Mouse (Mus musculus): ENCODE measurements at regions not wholly inside any gene's neighbourhood (a gene's known extent, or its start where the extent isn't known, plus 50 kb on each side); places are given as distances from the start of the nearest gene placed in this dataset.
A peak's percentile ranks its signal among the peaks of the same experiment; 100 is the strongest.
"Not testable (repeated sequence)": the region's sequence is repeated elsewhere in the genome, so short reads cannot be mapped to it uniquely, and the experiment has no call there.

DNA sequence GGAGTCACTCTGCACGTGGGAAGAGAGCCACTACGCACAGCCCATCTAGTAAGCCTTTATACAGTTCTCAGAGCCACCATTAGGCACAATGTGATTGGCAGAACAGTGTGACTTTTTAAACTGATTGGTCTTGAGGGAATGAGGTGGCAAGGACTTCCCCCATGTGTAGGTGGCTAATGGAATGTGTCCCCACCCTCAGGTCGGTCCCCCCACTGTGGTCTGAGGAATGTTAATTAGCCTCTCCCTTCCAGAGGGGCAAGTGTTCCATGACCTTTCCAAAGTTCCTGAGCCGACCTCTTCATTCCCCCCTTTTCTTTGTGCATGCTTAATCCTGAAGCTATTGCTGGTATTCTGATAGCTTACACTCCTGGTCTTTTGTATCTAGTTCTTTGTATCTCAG lies 87.2 kb upstream of the Dars start:
- Histone ChIP-seq H3K9ac (no peak overlapping the region), H3K4me1 (replicated peaks) (no peaks in the 10 kb centered on the region), H3K9me3 (replicated peaks) (no peaks in the 10 kb centered on the region; the same call in 1 of the 2 replicates), H3K4me2 (no peak overlapping the region), H3K27ac (ENCODE audit: poor library complexity, severe bottlenecking) (no peak overlapping the region), H3K36me3 (no peaks in the 10 kb centered on the region), H3K4me3 (no peak overlapping the region), H3K27me3 (replicated peaks) (no peaks in the 10 kb centered on the region)
- WGBS = 59% methylated on average over 4 of the region's 4 CpGs
- no peak for ATAC-seq (ENCODE audit: insufficient number of reproducible peaks, low FRiP score)

GRCm38 (mm10) chr1:128498042-128498772 lies 81.0 kb upstream of the Dars start:
- ATAC-seq (ENCODE audit: insufficient number of reproducible peaks, low FRiP score) = no peak
- no peak overlapping the region for H3K4me3 ChIP-seq
- H3K9ac ChIP-seq = no peak overlapping the region
- no peak overlapping the region for H3K4me2 ChIP-seq
- no peaks in the 10 kb centered on the region for H3K9me3 ChIP-seq (replicated peaks)
- H3K4me1 ChIP-seq (replicated peaks) = no peaks in the 10 kb centered on the region
- H3K27ac ChIP-seq (ENCODE audit: poor library complexity, severe bottlenecking) = no peak overlapping the region
- 69% methylated on average over 9 of the region's 9 CpGs for WGBS
- no peaks in the 10 kb centered on the region for H3K27me3 ChIP-seq (replicated peaks)
- no peaks in the 10 kb centered on the region for H3K36me3 ChIP-seq

DNA sequence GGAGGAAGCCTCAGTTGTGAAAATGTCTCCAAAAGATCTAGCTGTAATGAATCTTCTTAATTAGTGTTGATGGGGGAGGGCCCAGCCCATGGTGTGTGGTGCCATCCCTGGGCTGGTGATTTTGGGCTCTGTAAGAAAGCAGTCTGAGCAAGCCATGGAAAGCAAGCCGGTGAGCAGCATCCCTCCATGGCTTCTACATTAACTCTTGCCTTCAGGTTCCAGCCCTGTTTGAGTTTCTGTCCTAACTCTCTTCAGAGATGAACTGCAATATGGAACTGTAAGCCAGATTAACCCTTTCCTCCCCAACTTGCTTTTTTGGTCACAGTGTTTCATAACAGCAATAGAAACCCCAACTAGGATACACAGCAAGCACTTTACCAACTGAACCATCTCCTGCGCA lies 75.1 kb upstream of the Dars start:
- H3K9me3 ChIP-seq (replicated peaks) = no peaks in the 10 kb centered on the region
- no peaks in the 10 kb centered on the region for H3K4me1 ChIP-seq (replicated peaks)
- ATAC-seq (ENCODE audit: insufficient number of reproducible peaks, low FRiP score) = no peak
- H3K9ac ChIP-seq = no peak overlapping the region
- no peak overlapping the region for H3K4me3 ChIP-seq
- H3K27me3 ChIP-seq (replicated peaks) = no peaks in the 10 kb centered on the region
- H3K27ac ChIP-seq (ENCODE audit: poor library complexity, severe bottlenecking) = no peak overlapping the region
- H3K4me2 ChIP-seq = no peak overlapping the region
- H3K36me3 ChIP-seq = no peaks in the 10 kb centered on the region
- 80% methylated on average over 2 of the region's 2 CpGs for WGBS

GRCm38 (mm10) chr1:128487181-128487580 lies 70.0 kb upstream of the Dars start:
- 70% methylated on average over 4 of the region's 4 CpGs for WGBS
- H3K27me3 ChIP-seq (replicated peaks); H3K4me3 ChIP-seq; H3K9me3 ChIP-seq (replicated peaks); H3K4me1 ChIP-seq (replicated peaks); ATAC-seq (ENCODE audit: insufficient number of reproducible peaks, low FRiP score); H3K36me3 ChIP-seq; H3K4me2 ChIP-seq; H3K27ac ChIP-seq (ENCODE audit: poor library complexity, severe bottlenecking); H3K9ac ChIP-seq: not testable (repeated sequence)

DNA sequence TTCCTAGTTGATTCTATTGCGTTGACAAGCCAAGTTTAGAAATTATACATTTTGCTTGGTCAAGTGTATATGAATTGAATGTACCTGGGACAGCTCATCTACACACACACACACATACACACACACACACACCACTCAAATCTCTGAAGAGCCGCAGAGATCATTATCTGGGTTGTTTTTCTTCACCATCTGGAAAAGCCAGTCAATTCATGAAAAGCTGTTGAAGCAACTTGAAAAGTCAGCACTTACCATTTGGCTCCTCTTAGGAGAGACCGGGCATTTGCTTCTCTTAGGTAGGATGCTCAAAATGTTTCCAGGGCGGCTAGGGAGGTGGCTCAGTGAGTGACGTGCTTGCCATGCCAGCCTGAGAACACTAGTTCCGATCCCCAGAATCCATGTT lies 61.2 kb upstream of the Dars start:
- H3K4me2 ChIP-seq = no peak overlapping the region
- H3K27ac ChIP-seq (ENCODE audit: poor library complexity, severe bottlenecking) = no peak overlapping the region
- no peaks in the 10 kb centered on the region for H3K27me3 ChIP-seq (replicated peaks)
- H3K4me1 ChIP-seq (replicated peaks) = no peaks in the 10 kb centered on the region
- H3K36me3 ChIP-seq = no peaks in the 10 kb centered on the region
- no peak overlapping the region for H3K9ac ChIP-seq
- no peaks in the 10 kb centered on the region for H3K9me3 ChIP-seq (replicated peaks)
- 68% methylated on average over 6 of the region's 6 CpGs for WGBS
- no peak for ATAC-seq (ENCODE audit: insufficient number of reproducible peaks, low FRiP score)
- H3K4me3 ChIP-seq = no peak overlapping the region

- no peak overlapping the region for H3K4me3 ChIP-seq
- no peak overlapping the region for H3K4me2 ChIP-seq
- H3K27ac ChIP-seq (ENCODE audit: poor library complexity, severe bottlenecking) = no peak overlapping the region
- WGBS = 75% methylated on average over 2 of the region's 2 CpGs
- H3K27me3 ChIP-seq (replicated peaks) = no peaks in the 10 kb centered on the region
- no peak overlapping the region for H3K9ac ChIP-seq
- ATAC-seq (ENCODE audit: insufficient number of reproducible peaks, low FRiP score) = no peak
- no peaks in the 10 kb centered on the region for H3K9me3 ChIP-seq (replicated peaks)
- peaks cover 4% of the 10 kb centered on the region; the same call in 1 of the 2 replicates for H3K4me1 ChIP-seq (replicated peaks)
- no peaks in the 10 kb centered on the region for H3K36me3 ChIP-seq
Measured at GRCm38 (mm10) chr1:128477653-128478052, 60.5 kb upstream of the Dars start.

GRCm38 (mm10) chr1:128472713-128473230 lies 55.6 kb upstream of the Dars start:
- Histone ChIP-seq H3K4me1 (replicated peaks) (peaks cover 13% of the 10 kb centered on the region), H3K4me3 (peak overlapping the region; percentile 37), H3K36me3 (no peaks in the 10 kb centered on the region), H3K9ac (no peak overlapping the region), H3K9me3 (replicated peaks) (no peaks in the 10 kb centered on the region), H3K4me2 (peak overlapping the region; percentile 78), H3K27ac (ENCODE audit: poor library complexity, severe bottlenecking) (no peak overlapping the region), H3K27me3 (replicated peaks) (no peaks in the 10 kb centered on the region)
- 24% methylated on average over 15 of the region's 15 CpGs for WGBS
- ATAC-seq (ENCODE audit: insufficient number of reproducible peaks, low FRiP score) = no peak

DNA sequence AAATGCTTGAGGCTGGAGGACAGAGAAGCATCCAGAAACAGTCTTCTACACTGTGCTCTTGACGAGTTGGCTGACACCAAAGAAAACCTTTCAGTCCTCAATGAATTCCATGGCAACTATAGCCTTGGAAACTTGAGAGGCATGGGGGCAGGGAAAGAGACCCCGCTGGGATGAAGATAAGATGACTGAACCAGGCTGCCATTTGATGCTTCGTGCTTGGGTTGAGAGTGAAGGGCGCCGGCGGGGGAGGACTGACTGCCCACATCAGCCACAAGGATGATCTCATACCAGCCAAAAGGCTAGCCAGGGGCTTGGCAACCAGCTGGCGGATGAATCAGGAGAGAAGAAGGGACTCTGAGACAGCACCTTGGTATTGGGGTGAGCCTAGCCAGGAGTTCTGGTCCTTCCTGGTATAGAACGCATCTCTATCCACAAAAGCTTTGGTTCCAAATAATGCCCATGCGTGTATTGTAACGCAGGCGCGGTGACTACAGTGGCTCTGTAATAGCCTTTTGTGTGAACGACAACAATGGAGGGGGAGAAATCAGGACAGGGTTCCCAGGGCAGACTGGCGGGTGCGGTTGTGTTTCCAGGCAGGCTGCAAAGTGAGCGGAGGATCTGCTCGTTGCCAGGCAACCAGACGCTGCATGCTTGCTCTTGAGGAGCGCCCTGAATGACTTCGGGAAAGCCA lies 55.0 kb upstream of the Dars start:
- Histone ChIP-seq H3K4me2 (peak overlapping the region; percentile 78), H3K27me3 (replicated peaks) (no peaks in the 10 kb centered on the region), H3K4me1 (replicated peaks) (peaks cover 13% of the 10 kb centered on the region), H3K9ac (no peak overlapping the region), H3K9me3 (replicated peaks) (no peaks in the 10 kb centered on the region), H3K27ac (ENCODE audit: poor library complexity, severe bottlenecking) (no peak overlapping the region), H3K4me3 (peak overlapping the region; percentile 37), H3K36me3 (no peaks in the 10 kb centered on the region)
- WGBS = 2% methylated on average over 20 of the region's 20 CpGs
- ATAC-seq (ENCODE audit: insufficient number of reproducible peaks, low FRiP score) = peak; percentile 83

- Histone ChIP-seq H3K9me3 (replicated peaks) (no peaks in the 10 kb centered on the region), H3K27me3 (replicated peaks) (no peaks in the 10 kb centered on the region), H3K36me3 (no peaks in the 10 kb centered on the region), H3K27ac (ENCODE audit: poor library complexity, severe bottlenecking) (no peak overlapping the region), H3K9ac (no peak overlapping the region), H3K4me2 (no peak overlapping the region), H3K4me3 (no peak overlapping the region), H3K4me1 (replicated peaks) (peaks cover 13% of the 10 kb centered on the region)
- ATAC-seq (ENCODE audit: insufficient number of reproducible peaks, low FRiP score) = no peak
- 73% methylated on average over 2 of the region's 2 CpGs for WGBS
Measured at GRCm38 (mm10) chr1:128470786-128471185, 53.6 kb upstream of the Dars start.

DNA sequence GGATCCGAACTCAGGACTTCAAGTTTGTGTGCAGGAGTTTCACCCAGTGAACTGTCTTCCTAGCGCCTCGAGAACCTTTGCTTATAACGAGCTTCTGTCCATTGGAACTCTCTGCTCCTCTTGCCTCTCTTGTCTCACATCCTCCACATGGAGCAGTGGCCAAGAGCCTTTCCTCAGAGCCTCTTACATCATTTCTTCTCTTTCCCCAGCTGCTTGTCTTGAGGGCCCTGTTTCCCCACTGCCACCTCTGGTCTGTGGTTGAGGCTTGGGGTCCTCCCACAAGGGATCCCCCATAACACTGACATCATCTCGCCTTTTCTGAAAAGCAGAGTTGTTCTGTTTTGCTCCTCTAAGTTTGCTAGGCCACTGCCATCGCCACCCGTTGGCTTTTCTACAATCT lies 51.9 kb upstream of the Dars start:
- no peak overlapping the region for H3K4me2 ChIP-seq
- no peaks in the 10 kb centered on the region for H3K9me3 ChIP-seq (replicated peaks)
- no peak for ATAC-seq (ENCODE audit: insufficient number of reproducible peaks, low FRiP score)
- H3K4me1 ChIP-seq (replicated peaks) = peaks cover 13% of the 10 kb centered on the region
- no peak overlapping the region for H3K4me3 ChIP-seq
- no peaks in the 10 kb centered on the region for H3K36me3 ChIP-seq
- no peak overlapping the region for H3K27ac ChIP-seq (ENCODE audit: poor library complexity, severe bottlenecking)
- no peaks in the 10 kb centered on the region for H3K27me3 ChIP-seq (replicated peaks)
- H3K9ac ChIP-seq = no peak overlapping the region
- WGBS = 85% methylated on average over 7 of the region's 7 CpGs
